Comparison of ENCODE assay signal across 11 mouse cellular contexts in genomic region chr19:24845007-24845546, GRCm38 (mm10). TPM values are rescaled to one million over a fixed set of nuclear protein-coding genes. Genes with fewer than 3 reads are reported as not detected.
DNase-seq lines count a peak whose midpoint lies in the region; ATAC-seq and TF ChIP-seq lines count a peak whose summit lies in the region.
"Had no signal": no experiment of that assay in that cellular context is flagged by ENCODE, and none has a peak within 500 bp of the region (broad histone marks: within the 10 kb centered on the region; RNA-seq: fewer than 3 reads in every experiment).

No protein-coding gene starts in this region.

- peak; percentile 92 for ATAC-seq in Patski
- ATAC-seq in hindbrain, embryonic 11.5 days (ENCODE audit: low FRiP score), result no peak
- ATAC-seq in midbrain, embryonic 15.5 days (replicated peaks), result peak; percentile 54; the same call in 1 of the 2 replicates

- peak; percentile 64 for DNase-seq in Patski (ENCODE audit: low read depth, low spot score)
- peak; percentile 72 for DNase-seq in embryo, embryonic 10 days (ENCODE audit: low spot score)
- DNase-seq in hindbrain, embryonic 11.5 days (ENCODE audit: low spot score), result peak; percentile 23
- no peak for DNase-seq in gastrocnemius, postnatal 14 days
- DNase-seq in thymus, postnatal 0 days (ENCODE audit: low spot score), result no peak
- DNase-seq in gastrocnemius, postnatal 36 days, result no peak
- DNase-seq: kidney, postnatal 25 days; thymus, postnatal 36 days had no signal

- no peaks in the 10 kb centered on the region for H3K36me3 ChIP-seq in hindbrain, embryonic 11.5 days (ENCODE audit: control insufficient read depth, insufficient read depth, low read length)
- H3K36me3 ChIP-seq in midbrain, embryonic 15.5 days (replicated peaks), result no peaks in the 10 kb centered on the region
- H3K36me3 ChIP-seq: liver, embryonic 15.5 days had no signal

- intact Hi-C loops in gastrocnemius, postnatal 14 days (cut with DNase I; ENCODE audit: low total_unique reads), result no loop called here
- intact Hi-C loops in gastrocnemius, postnatal 36 days (cut with DNase I), result no loop called here

- WGBS in hindbrain, embryonic 11.5 days, result 46% methylated on average over 7 of the region's 7 CpGs
- 57% methylated on average over 7 of the region's 7 CpGs for WGBS in midbrain, embryonic 15.5 days

- H3K4me2 ChIP-seq in hindbrain, embryonic 11.5 days (replicated peaks; ENCODE audit: low read depth, low read length), result no peak overlapping the region
- H3K4me2 ChIP-seq in midbrain, embryonic 15.5 days, result no peak overlapping the region
- H3K4me2 ChIP-seq: liver, embryonic 15.5 days had no signal

- no peaks in the 10 kb centered on the region for H3K27me3 ChIP-seq in Patski
- H3K27me3 ChIP-seq in hindbrain, embryonic 11.5 days (ENCODE audit: control insufficient read depth, insufficient read depth, low read length), result no peaks in the 10 kb centered on the region
- no peaks in the 10 kb centered on the region for H3K27me3 ChIP-seq in midbrain, embryonic 15.5 days (replicated peaks)
- H3K27me3 ChIP-seq: liver, embryonic 15.5 days had no signal

- CTCF ChIA-PET in Patski (lab: Charles Lee), result interaction anchor here (0.7 to 1.7 kb wide), 6 partner anchors 9 to 149 kb away, joined by 3 to 5 read pairs (median 3); partner anchors contain the start of gene Pgm5

- no peaks in the 10 kb centered on the region for H3K9me3 ChIP-seq in hindbrain, embryonic 11.5 days (ENCODE audit: control insufficient read depth, low read length)
- no peaks in the 10 kb centered on the region for H3K9me3 ChIP-seq in midbrain, embryonic 15.5 days
- H3K9me3 ChIP-seq: liver, embryonic 15.5 days had no signal

- no peaks in the 10 kb centered on the region for H3K4me1 ChIP-seq in hindbrain, embryonic 11.5 days (replicated peaks; ENCODE audit: control insufficient read depth, insufficient read depth, low read length)
- no peaks in the 10 kb centered on the region for H3K4me1 ChIP-seq in midbrain, embryonic 15.5 days
- H3K4me1 ChIP-seq: liver, embryonic 15.5 days had no signal

- no peak for TF ChIP-seq CTCF in Patski (IDR thresholded peaks at IDR 0.05)

- POLR2A ChIA-PET in Patski (lab: Charles Lee), result no interaction called here

- H3K9ac ChIP-seq in hindbrain, embryonic 11.5 days (ENCODE audit: low read depth, low read length), result no peak overlapping the region
- H3K9ac ChIP-seq in midbrain, embryonic 15.5 days, result no peak overlapping the region
- H3K9ac ChIP-seq: liver, embryonic 15.5 days had no signal

- in situ Hi-C loops in Patski (cut with MboI; ENCODE audit: low pct_unique_long_range_greater_than_20kb), result no loop called here

- no peak overlapping the region for H3K27ac ChIP-seq in hindbrain, embryonic 11.5 days (ENCODE audit: low read depth, low read length)
- H3K27ac ChIP-seq in midbrain, embryonic 15.5 days, result no peak overlapping the region
- H3K27ac ChIP-seq: liver, embryonic 15.5 days had no signal

- H3K4me3 ChIP-seq in hindbrain, embryonic 11.5 days (ENCODE audit: low read depth, low read length), result no peak overlapping the region
- H3K4me3 ChIP-seq in midbrain, embryonic 15.5 days, result no peak overlapping the region
- H3K4me3 ChIP-seq: liver, embryonic 15.5 days had no signal

RNA-seq across cellular contexts. Expression of gene Pgm5, which starts 16.6 kb away (rescaled TPM):
- 4.0 TPM for polyA plus RNA-seq in Patski (2021)
- 0.81 and 1.2 TPM in 2 replicates for polyA plus RNA-seq in hindbrain, embryonic 11.5 days (2014; fragmentation: Nextera tagmentation; extraction: Ambion mirVana)
- polyA plus RNA-seq in midbrain, embryonic 15.5 days (2015; fragmentation: Nextera tagmentation; extraction: Ambion mirVana), result 0.44 and 0.74 TPM in 2 replicates
- 10 to 100 TPM; 15.8 to 24.1 TPM for total RNA-seq in gastrocnemius, postnatal 14 days (2021)
- polyA plus RNA-seq in thymus, postnatal 0 days (2015; fragmentation: Nextera tagmentation; extraction: Ambion mirVana), result 3.3 and 4.3 TPM in 2 replicates
- 10 to 100 TPM in 1 of 2 experiments, 1 to 10 TPM in 1; 9.0 to 10.6 TPM for total RNA-seq in gastrocnemius, postnatal 36 days (2021)
- total RNA-seq: granulocyte monocyte progenitor cell, adult 5-6 weeks had no signal

RNA-seq across cellular contexts. Expression of gene Gm10053, which starts 30.4 kb away (rescaled TPM):
- polyA plus RNA-seq in Patski (2021), result 315 TPM
- 244 and 258 TPM in 2 replicates for polyA plus RNA-seq in hindbrain, embryonic 11.5 days (2014; fragmentation: Nextera tagmentation; extraction: Ambion mirVana)
- polyA plus RNA-seq in midbrain, embryonic 15.5 days (2015; fragmentation: Nextera tagmentation; extraction: Ambion mirVana), result 234 and 246 TPM in 2 replicates
- total RNA-seq in gastrocnemius, postnatal 14 days (2021), result 100 to 1,000 TPM; 512 to 650 TPM
- 240 and 276 TPM in 2 replicates for polyA plus RNA-seq in thymus, postnatal 0 days (2015; fragmentation: Nextera tagmentation; extraction: Ambion mirVana)
- total RNA-seq in gastrocnemius, postnatal 36 days (2021), result 100 to 1,000 TPM; 523 to 532 TPM

RNA-seq across cellular contexts. Expression of gene Foxd4, which starts 55.9 kb away (rescaled TPM):
- polyA plus RNA-seq in Patski (2021), result 0.08 TPM
- polyA plus RNA-seq in hindbrain, embryonic 11.5 days (2014; fragmentation: Nextera tagmentation; extraction: Ambion mirVana), result 0.14 and 0.20 TPM in 2 replicates
- polyA plus RNA-seq in midbrain, embryonic 15.5 days (2015; fragmentation: Nextera tagmentation; extraction: Ambion mirVana), result 0.17 TPM in 1 of 2 replicates, not detected in the other
- total RNA-seq in gastrocnemius, postnatal 14 days (2021), result not detected
- polyA plus RNA-seq in thymus, postnatal 0 days (2015; fragmentation: Nextera tagmentation; extraction: Ambion mirVana), result not detected in 2 replicates
- total RNA-seq in gastrocnemius, postnatal 36 days (2021), result not detected
- total RNA-seq: granulocyte monocyte progenitor cell, adult 5-6 weeks had no signal
- polyA plus RNA-seq: liver, embryonic 15.5 days had no signal

Comparison
In these comparisons a context has a peak if more than half of its experiments do, and no peak if none do; other contexts are left out.
1. DNase-seq: peak in Patski (single experiment), embryo, embryonic 10 days (single experiment) and hindbrain, embryonic 11.5 days (single experiment); none in gastrocnemius, postnatal 14 days (single experiment), thymus, postnatal 0 days (single experiment) and gastrocnemius, postnatal 36 days (0 of 2).